Mouse (Mus musculus) urinary bladder, postnatal 36 days (tissue): ENCODE measurements at regions not wholly inside any gene's neighbourhood (a gene's known extent, or its start where the extent isn't known, plus 50 kb on each side); places are given as distances from the start of the nearest gene placed in this dataset.

Experiments used
- DNase-seq, 2 experiments: peaks; one replicate each; pipeline ENCODE4 v3.0.0; 2022; ENCODE audit warnings: low spot score in 2 of 2, mixed read lengths in 1 of 2

DNA sequence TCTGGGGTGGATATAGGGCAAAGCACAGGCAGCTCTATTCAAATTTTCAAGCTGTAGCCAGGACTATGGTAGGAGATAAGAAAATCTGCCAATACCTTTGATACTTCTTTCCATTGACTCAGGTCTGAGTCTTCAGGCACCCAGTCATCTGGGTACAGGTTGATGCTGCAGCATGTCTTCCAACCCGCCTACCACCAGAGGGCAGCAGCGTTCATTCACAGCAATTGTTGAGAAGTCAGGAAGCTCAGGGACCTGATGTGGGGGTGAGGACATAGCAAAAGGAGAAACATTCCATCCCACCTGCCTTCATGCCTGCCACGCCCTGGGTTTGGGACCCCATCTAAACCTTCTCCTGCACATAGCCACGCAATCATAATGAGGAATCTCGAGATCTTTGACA is 118.2 kb upstream of the Gm21876 start:
- peak in 1 of 2 experiments; percentile 27 for DNase-seq

DNA sequence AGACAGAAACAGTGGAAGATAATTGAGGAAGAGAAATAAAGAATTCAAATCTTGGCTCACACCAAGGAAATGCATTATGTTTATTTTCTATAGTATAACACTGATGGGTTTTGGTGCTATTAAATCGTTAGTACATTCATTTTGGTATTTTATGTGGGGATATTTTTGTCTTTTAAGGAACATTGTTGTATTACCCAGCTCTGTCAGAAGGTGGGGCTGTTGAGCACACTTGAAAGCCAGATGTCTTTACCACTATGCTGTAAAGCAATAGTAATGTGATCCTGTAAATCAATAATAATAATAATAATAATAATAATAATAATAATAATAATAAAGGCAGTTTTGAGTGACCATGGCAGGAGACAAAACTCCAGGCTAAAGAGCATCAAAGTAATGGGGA is 120.0 kb upstream of the Gm21876 start:
- DNase-seq = no peak

DNA sequence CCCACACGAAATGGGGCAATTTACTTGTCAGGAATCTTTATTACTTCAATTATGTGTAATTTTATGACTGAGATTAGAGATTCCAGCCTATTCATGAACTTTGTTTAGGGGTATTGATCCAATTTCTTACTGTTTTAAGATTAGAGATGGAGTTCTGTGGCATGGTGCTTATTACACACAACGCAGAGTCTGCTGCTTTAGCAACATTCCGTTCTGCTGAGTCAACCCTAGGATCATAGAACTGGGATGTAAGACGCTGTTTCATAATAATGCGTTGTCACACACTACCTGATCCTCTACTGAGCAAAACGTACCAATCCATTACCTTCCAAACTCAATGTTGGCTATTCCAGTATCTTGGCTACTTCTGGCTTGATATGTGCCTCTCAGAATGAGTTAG is 121.9 kb upstream of the Gm21876 start:
- no peak for DNase-seq

DNA sequence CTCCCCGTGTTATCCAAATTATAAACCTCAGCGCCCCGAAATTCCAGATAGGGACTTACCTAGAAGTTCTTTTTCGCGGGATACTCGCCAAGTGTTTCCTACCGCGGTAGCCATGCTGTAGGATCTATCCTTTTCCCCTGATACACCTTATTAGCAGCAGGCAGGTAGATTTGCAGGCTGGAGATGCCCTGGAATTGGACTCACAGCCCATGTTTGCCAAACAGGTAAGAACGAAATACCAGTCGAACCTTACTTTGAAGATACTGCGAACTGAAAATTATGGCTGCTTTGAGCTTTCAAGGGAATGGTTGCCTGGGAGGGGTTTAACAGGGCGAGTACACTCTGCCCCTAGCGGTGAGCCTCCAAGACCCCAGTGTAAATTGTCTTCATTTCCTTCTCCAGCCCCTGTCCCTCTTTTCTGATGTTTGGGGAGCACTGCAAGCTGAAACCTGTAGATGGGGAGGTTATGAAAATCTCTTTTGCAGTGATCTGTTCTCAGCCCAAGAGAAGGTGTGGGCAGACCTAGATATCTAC is 149.8 kb upstream of the Agtr2 start:
- peak in 1 of 2 experiments; percentile 1 for DNase-seq

DNA sequence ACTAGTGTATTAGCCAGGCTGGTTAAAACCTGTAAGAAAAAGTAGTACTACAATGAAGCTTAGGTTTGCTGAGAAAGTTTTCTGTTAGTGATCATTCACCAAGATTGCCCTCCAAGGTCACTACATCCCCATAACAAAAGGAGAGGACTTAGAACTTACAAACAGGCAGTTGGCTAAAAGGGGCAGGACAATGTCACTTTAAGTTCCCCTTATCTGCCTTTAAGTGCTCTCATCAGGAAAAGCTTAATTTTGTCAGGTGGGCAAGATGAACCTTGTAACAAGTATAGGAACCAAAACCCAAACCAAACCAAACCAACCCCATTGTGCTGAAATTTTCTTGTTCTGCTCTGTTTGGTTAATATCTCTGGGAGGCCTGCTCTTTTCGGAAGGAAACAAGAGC is 139.9 kb upstream of the Agtr2 start:
- DNase-seq = no peak

DNA sequence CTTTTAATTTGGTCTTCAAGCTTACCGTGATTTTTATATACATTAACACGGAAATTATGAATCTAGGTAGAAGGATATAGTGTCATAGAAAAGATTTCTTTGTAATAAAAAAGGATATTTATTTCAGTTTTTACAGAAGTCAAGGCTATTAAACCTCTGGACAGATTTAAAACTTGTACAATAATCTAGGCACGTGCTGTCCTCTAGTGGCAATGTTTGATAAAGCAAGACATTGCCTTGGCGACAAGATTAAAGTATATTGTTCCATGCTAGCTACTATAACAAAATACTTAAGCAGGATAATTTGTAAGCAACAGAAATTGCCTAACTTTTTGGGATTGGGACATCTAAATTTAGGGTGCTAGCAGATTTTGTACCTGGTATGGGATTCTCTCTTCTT is 133.8 kb upstream of the Agtr2 start:
- no peak for DNase-seq

DNA sequence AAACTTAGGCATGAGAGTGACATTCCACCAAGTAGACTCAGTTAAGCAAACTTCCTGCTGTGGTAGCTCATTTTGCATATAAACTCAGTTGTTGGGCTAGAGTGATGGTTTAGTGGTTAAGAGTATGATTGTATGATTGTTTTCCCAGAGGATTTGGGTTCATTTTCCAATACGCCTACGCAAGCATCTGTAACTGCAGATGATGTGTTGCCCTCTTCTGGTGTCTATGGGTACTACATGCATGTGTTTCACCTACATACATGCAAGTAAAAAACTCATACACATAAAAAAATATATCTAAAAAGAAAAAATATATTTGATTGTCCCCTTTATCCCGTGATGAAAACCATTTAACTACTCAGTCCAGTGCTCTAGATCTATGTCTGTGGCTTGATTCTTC is 132.0 kb upstream of the Agtr2 start:
- DNase-seq = no peak

DNA sequence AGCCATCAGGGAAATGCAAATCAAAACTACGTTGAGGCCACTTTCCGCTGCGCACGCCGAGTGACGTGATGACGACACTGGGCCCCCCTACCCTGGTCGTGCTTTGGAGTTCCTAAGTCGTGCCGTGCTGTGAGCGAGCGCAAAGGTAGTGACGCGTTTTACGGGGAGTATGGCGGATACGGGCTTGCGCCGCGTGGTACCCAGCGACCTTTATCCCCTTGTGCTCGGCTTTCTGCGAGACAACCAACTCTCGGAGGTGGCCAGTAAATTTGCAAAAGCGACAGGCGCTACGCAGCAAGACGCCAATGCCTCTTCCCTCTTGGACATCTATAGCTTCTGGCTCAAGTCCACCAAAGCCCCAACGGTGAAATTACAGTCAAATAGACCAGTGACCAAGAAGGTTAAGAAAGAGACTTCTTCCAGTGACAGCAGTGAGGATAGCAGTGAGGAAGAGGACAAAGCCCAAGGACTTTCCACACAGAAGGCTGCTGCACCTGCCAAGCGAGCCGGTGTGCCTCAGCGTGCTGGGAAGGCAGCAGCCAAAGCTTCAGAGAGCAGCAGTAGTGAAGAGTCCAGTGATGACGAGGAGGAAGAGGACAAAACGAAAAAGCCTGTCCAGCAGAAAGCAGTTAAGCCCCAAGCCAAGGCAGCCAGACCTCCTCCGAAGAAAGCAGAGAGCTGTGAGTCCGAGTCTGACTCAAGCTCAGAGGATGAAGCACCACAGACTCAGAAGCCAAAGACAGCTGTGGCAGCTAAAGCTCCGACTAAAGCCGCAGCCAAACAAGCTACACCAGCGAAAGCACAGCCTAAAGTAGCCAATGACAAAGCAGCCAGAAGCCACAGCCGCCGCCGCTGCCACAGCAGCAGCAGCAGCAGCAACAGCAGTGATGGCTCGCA is 123.3 kb upstream of the Agtr2 start:
- peak in 1 of 2 experiments; percentile 1 for DNase-seq

DNA sequence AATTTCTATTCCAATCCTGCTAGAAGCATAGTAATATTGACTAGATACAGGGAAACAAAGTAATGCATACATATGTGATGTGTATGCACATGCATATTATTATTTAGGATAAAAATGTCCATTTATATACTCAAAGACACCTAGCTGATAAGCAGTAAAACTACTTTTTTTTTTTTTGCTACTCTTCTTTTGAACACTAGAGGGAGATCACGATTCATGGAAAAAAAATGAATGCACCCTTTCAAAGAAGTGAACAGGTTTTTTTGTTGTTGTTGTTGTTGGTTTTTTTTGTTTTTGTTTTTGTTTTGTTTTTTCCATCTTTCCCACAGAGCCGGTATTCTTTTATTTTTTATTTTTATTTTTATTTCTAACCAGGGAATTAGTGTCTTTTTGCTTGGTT is 99.1 kb upstream of the Agtr2 start:
- no peak for DNase-seq

DNA sequence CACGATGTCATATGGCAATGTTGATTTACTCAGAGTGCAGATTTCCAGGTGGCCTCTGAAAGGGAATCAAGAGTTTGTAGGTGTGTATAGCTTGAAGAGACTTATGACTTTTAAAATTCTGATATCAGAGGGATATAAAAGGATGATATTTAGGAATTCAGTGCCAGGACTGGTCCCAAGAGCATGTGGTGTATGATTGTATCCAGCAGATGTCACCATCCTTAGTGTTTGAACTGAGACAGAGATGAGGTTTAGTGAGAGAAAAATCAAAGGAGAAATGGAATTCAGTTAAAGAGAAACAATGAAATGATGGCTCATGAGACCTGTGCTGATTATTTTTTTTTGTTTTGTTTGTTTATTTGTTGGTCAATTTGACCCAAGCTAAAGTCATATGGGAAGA is 94.4 kb upstream of the Agtr2 start:
- no peak for DNase-seq

DNA sequence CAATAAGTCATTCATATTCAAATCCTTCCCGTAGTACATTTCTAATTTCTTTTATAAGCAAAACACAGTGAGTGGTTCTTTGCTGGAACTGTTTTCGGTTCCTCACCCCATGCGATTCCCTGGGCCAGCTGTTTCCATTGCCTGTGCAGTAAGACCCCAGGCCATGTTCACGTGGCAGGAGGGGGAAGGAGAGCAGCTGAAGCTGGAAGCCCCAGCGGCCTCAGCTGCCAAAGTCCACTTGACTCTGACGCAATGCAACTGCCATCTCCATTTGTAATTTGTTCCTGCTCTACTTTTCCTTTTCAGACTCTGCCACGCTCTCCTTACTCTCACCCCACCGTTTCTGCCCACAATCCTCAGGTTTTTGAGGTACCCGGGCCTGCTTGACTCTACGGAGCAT is 91.1 kb upstream of the Agtr2 start:
- DNase-seq = peak in 1 of 2 experiments; percentile 17

DNA sequence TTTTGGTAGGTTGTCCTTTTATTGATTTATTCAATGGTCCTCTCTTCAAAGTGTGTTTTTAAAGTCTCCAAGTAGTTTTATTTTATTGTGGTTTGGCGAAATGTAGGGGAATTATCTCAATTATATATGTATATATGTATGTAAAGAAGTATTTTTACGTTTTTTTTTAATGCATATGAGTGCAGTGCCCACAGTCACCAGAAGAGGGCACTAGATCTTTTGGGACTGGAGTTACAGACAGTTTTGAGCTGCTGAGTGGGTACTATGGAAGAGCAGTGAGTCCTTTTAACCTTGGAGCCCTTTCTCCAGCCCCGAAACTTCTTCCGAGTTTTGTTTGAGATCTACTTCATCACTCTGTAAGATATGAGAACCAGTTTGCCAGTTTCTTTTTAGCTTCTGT is 59.5 kb upstream of the Agtr2 start:
- no peak for DNase-seq

DNA sequence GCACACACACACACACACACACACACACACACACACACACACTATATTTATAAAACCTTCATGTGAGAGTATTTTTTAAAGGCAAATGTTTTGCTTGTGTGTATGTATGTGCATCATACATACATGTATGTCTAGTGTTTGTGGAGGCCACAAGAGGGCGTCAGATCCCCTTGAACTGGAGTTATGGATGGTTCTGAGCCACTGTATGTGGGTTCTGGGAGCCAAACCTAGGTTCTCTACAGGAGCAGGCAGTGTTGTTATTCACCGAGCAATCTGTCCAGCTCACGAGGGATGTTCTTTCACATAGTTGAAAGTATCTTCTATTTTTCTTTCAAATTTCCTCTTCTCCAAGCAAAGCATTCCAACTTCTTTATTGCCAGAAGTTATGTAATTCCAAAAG is 56.3 kb upstream of the Agtr2 start:
- no peak for DNase-seq

DNA sequence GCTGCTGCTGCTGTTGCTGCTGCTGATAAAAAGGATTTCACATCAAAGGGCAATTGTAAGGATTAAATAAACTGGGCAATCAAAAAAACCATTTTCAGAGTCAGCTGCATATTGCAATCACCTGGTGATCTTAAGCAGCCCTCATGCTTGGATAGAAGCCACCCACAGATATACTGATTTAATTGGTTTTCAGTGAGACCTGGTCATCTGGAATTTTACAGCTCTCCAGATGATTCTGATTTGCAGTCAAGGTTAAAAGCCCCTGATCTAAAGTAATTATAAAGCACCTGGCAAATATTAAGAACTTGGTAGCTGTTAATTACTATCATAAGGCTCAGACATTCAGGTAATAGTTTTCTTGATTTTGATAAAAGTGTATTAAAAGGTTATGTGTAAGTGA is 50.8 kb upstream of the Agtr2 start:
- DNase-seq = no peak
